Mouse (Mus musculus) cerebellum, adult 2 months (tissue): ENCODE measurements around the gene Tbc1d14.

ENCODE experiments used
- CTCF ChIP-seq: fragments of 200-500 bp; IDR thresholded peaks from 2 replicates; pipeline ENCODE4 v1.5.1; 2011; ENCODE audit warnings: low read depth, mild to moderate bottlenecking, control low read depth, low read length, moderate library complexity, borderline replicate concordance; ENCODE audit not compliant: insufficient read depth
- POLR2A ChIP-seq: fragments of 200-500 bp; IDR thresholded peaks from 2 replicates; pipeline ENCODE4 v1.6.1; 2011; ENCODE audit warnings: low read length, control low read depth, borderline replicate concordance; ENCODE audit not compliant: insufficient read depth

DNA sequence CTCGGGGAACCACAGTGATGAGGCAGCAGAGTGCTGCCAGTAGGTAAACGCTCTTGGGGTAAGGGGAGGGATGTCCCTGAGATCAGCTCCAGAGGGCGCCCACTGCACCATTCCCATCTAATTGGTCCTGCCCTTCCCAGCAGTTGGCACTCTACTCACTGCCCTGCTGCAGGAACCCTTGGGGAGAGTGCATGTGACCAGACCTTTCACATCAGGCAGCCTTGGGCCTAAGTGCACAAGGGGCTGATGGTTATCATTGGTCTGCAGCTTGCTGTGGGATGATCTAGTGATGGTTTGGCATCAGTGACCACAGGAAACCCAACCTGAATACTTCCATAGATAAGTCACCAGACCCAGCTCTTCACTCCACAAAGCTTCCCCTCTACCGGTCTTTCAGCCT lies 4.6 kb upstream of the Tbc1d14 start:
- TF ChIP-seq CTCF (peak; percentile 30; the same call in 1 of the 2 replicates), POLR2A (no peak)
